Mouse (Mus musculus): Measurements from ENCODE around the gene Srpk3.

- TF ChIP-seq CTCF (IDR thresholded peaks at IDR 0.05) (no peak), EP300 (IDR thresholded peaks at IDR 0.05) (no peak)
Measured at GRCm38 (mm10) chrX:73815072-73815471, 40.9 kb downstream of the Srpk3 start.
